Mouse (Mus musculus) myocyte (in vitro differentiated cells): Measurements from ENCODE around the gene Med13l.

ENCODE experiments used
- MAX ChIP-seq: IDR thresholded peaks from one replicate; pipeline ENCODE4 v1.6.1; 2011; ENCODE audit warnings: low read depth, mild to moderate bottlenecking, control low read depth
- POLR2A ChIP-seq: IDR thresholded peaks from one replicate; pipeline ENCODE4 v1.6.1; 2011; ENCODE audit warnings: low read depth, mild to moderate bottlenecking, control low read depth, moderate library complexity; ENCODE audit not compliant: insufficient read length
- TCF12 ChIP-seq: IDR thresholded peaks from one replicate; pipeline ENCODE4 v1.6.1; 2011; ENCODE audit warnings: mild to moderate bottlenecking, control low read depth; ENCODE audit not compliant: poor library complexity, insufficient read depth, severe bottlenecking

DNA sequence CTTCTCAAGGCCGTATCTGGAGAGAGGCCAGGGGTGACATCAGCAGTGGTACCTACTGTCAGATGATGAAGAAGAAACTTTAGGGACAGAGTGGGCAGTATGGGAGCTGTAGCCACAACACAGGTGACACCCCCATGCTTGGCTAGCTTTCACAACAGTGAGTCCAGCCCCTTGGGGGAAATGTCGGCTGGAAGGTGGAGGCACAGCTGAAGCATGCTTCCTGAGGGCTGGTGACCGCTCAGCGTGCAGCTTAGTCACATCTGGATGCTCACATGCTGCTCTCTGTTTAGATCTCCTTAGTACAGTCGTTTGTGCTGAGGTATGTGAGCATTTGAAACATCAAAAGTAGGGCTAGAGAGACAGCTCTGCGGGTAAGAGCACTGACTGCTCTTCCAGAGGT, 121.5 kb downstream of the Med13l start:
- TF ChIP-seq POLR2A (no peak), MAX (no peak), TCF12 (no peak)
